Mouse (Mus musculus): ENCODE measurements around the gene Slc25a21. TPM values are rescaled to one million over a fixed set of nuclear protein-coding genes. Genes with fewer than 3 reads are reported as not detected.

Slc25a21 gene
- polyA plus RNA-seq, 1 experiment: 5.0 TPM

GRCm38 (mm10) chr12:56852679-56853078 lies 344.6 kb downstream of the Slc25a21 start:
- no peak for DNase-seq
- Histone ChIP-seq H3K36me3 (ENCODE audit: control insufficient read depth, insufficient read depth, low read length) (no peaks in the 10 kb centered on the region), H3K4me3 (ENCODE audit: insufficient read depth, low read depth, low read length) (no peak overlapping the region), H3K4me1 (ENCODE audit: control insufficient read depth, insufficient read depth, low read length) (no peaks in the 10 kb centered on the region), H3K27ac (ENCODE audit: insufficient read depth, low read depth, low read length) (no peak overlapping the region), H3K27me3 (replicated peaks; ENCODE audit: control insufficient read depth, insufficient read depth, low read length) (no peaks in the 10 kb centered on the region)
- 56% methylated on average over 4 of the region's 4 CpGs for WGBS
- no peak for TF ChIP-seq POLR2A (IDR thresholded peaks at IDR 0.05; ENCODE audit: low read depth, low read length)
- no peak for TF ChIP-seq CTCF (conservative IDR thresholded peaks at IDR 0.05; ENCODE audit: insufficient read depth, insufficient read length, low read depth, low read length)

GRCm38 (mm10) chr12:56851464-56851863 lies 345.8 kb downstream of the Slc25a21 start:
- Histone ChIP-seq H3K27me3 (replicated peaks; ENCODE audit: control insufficient read depth, insufficient read depth, low read length) (no peaks in the 10 kb centered on the region), H3K4me3 (ENCODE audit: insufficient read depth, low read depth, low read length) (no peak overlapping the region), H3K27ac (ENCODE audit: insufficient read depth, low read depth, low read length) (no peak overlapping the region), H3K4me1 (ENCODE audit: control insufficient read depth, insufficient read depth, low read length) (no peaks in the 10 kb centered on the region), H3K36me3 (ENCODE audit: control insufficient read depth, insufficient read depth, low read length) (no peaks in the 10 kb centered on the region)
- TF ChIP-seq CTCF (conservative IDR thresholded peaks at IDR 0.05; ENCODE audit: insufficient read depth, insufficient read length, low read depth, low read length) (no peak), POLR2A (IDR thresholded peaks at IDR 0.05; ENCODE audit: low read depth, low read length) (no peak)
- 48% methylated on average over 3 of the region's 3 CpGs for WGBS
- no peak for DNase-seq

GRCm38 (mm10) chr12:56829945-56830344 lies 367.3 kb downstream of the Slc25a21 start:
- no peak overlapping the region for H3K27ac ChIP-seq (ENCODE audit: insufficient read depth, low read depth, low read length)
- H3K36me3 ChIP-seq (ENCODE audit: control insufficient read depth, insufficient read depth, low read length): no peaks in the 10 kb centered on the region
- WGBS: 73% methylated on average over 1 of the region's 1 CpGs
- no peaks in the 10 kb centered on the region for H3K4me1 ChIP-seq (ENCODE audit: control insufficient read depth, insufficient read depth, low read length)
- H3K4me3 ChIP-seq (ENCODE audit: insufficient read depth, low read depth, low read length): no peak overlapping the region
- no peaks in the 10 kb centered on the region for H3K27me3 ChIP-seq (replicated peaks; ENCODE audit: control insufficient read depth, insufficient read depth, low read length)
- TF ChIP-seq CTCF (conservative IDR thresholded peaks at IDR 0.05; ENCODE audit: insufficient read depth, insufficient read length, low read depth, low read length): no peak
- no peak for TF ChIP-seq POLR2A (IDR thresholded peaks at IDR 0.05; ENCODE audit: low read depth, low read length)
- no peak for DNase-seq

- Histone ChIP-seq H3K27ac (ENCODE audit: insufficient read depth, low read depth, low read length) (no peak overlapping the region), H3K27me3 (replicated peaks; ENCODE audit: control insufficient read depth, insufficient read depth, low read length) (no peaks in the 10 kb centered on the region), H3K4me3 (ENCODE audit: insufficient read depth, low read depth, low read length) (no peak overlapping the region), H3K36me3 (ENCODE audit: control insufficient read depth, insufficient read depth, low read length) (no peaks in the 10 kb centered on the region), H3K4me1 (ENCODE audit: control insufficient read depth, insufficient read depth, low read length) (no peaks in the 10 kb centered on the region)
- WGBS: 42% methylated on average over 5 of the region's 5 CpGs
- no peak for DNase-seq
- TF ChIP-seq POLR2A (IDR thresholded peaks at IDR 0.05; ENCODE audit: low read depth, low read length) (no peak), CTCF (conservative IDR thresholded peaks at IDR 0.05; ENCODE audit: insufficient read depth, insufficient read length, low read depth, low read length) (no peak)
Measured at GRCm38 (mm10) chr12:56829455-56829883, 367.8 kb downstream of the Slc25a21 start.

- TF ChIP-seq POLR2A (IDR thresholded peaks at IDR 0.05; ENCODE audit: low read depth, low read length) (no peak), CTCF (conservative IDR thresholded peaks at IDR 0.05; ENCODE audit: insufficient read depth, insufficient read length, low read depth, low read length) (no peak)
- Histone ChIP-seq H3K27me3 (replicated peaks; ENCODE audit: control insufficient read depth, insufficient read depth, low read length) (no peaks in the 10 kb centered on the region), H3K4me3 (ENCODE audit: insufficient read depth, low read depth, low read length) (no peak overlapping the region), H3K4me1 (ENCODE audit: control insufficient read depth, insufficient read depth, low read length) (no peaks in the 10 kb centered on the region), H3K36me3 (ENCODE audit: control insufficient read depth, insufficient read depth, low read length) (no peaks in the 10 kb centered on the region), H3K27ac (ENCODE audit: insufficient read depth, low read depth, low read length) (no peak overlapping the region)
- no peak for DNase-seq
- 45% methylated on average over 8 of the region's 8 CpGs for WGBS
Measured at GRCm38 (mm10) chr12:56827808-56828384, 369.4 kb downstream of the Slc25a21 start.

GRCm38 (mm10) chr12:56824688-56825087 lies 372.6 kb downstream of the Slc25a21 start:
- H3K36me3 ChIP-seq (ENCODE audit: control insufficient read depth, insufficient read depth, low read length): no peaks in the 10 kb centered on the region
- no peak overlapping the region for H3K27ac ChIP-seq (ENCODE audit: insufficient read depth, low read depth, low read length)
- no peak for TF ChIP-seq POLR2A (IDR thresholded peaks at IDR 0.05; ENCODE audit: low read depth, low read length)
- TF ChIP-seq CTCF (conservative IDR thresholded peaks at IDR 0.05; ENCODE audit: insufficient read depth, insufficient read length, low read depth, low read length): no peak
- 39% methylated on average over 5 of the region's 5 CpGs for WGBS
- no peak overlapping the region for H3K4me3 ChIP-seq (ENCODE audit: insufficient read depth, low read depth, low read length)
- no peaks in the 10 kb centered on the region for H3K4me1 ChIP-seq (ENCODE audit: control insufficient read depth, insufficient read depth, low read length)
- no peak for DNase-seq
- H3K27me3 ChIP-seq (replicated peaks; ENCODE audit: control insufficient read depth, insufficient read depth, low read length): no peaks in the 10 kb centered on the region

GRCm38 (mm10) chr12:56822122-56822521 lies 375.1 kb downstream of the Slc25a21 start:
- Histone ChIP-seq H3K4me1 (ENCODE audit: control insufficient read depth, insufficient read depth, low read length) (no peaks in the 10 kb centered on the region), H3K36me3 (ENCODE audit: control insufficient read depth, insufficient read depth, low read length) (no peaks in the 10 kb centered on the region), H3K27ac (ENCODE audit: insufficient read depth, low read depth, low read length) (no peak overlapping the region), H3K4me3 (ENCODE audit: insufficient read depth, low read depth, low read length) (no peak overlapping the region), H3K27me3 (replicated peaks; ENCODE audit: control insufficient read depth, insufficient read depth, low read length) (no peaks in the 10 kb centered on the region)
- WGBS: 62% methylated on average over 2 of the region's 2 CpGs
- TF ChIP-seq POLR2A (IDR thresholded peaks at IDR 0.05; ENCODE audit: low read depth, low read length) (no peak), CTCF (conservative IDR thresholded peaks at IDR 0.05; ENCODE audit: insufficient read depth, insufficient read length, low read depth, low read length) (no peak)
- DNase-seq: no peak

Data from kidney, adult 2 months (tissue).